Mouse (Mus musculus) heart, postnatal 0 days (tissue): ENCODE measurements around the gene Pigt. TPM values are rescaled to one million over a fixed set of nuclear protein-coding genes. Genes with fewer than 3 reads are reported as not detected.

Experiments used
- ATAC-seq: fragments of 200-750 bp; cut with Nextera tagmentation; 2 replicates; pipeline ENCODE4 v1.8.0; 2017; ENCODE audit warnings: low read depth, moderate number of reproducible peaks, moderate library complexity; ENCODE audit not compliant: insufficient read depth
- DNase-seq: peaks from one replicate; pipeline ENCODE4 v3.0.0-alpha.2; 2016; ENCODE audit warnings: low spot score
- H3K27ac ChIP-seq: fragments of 300-500 bp; sonication (generic); 2 replicates; pipeline ENCODE4 v1.5.1; 2014; ENCODE audit warnings: low read depth, mild to moderate bottlenecking
- H3K27me3 ChIP-seq: fragments of 300-500 bp; sonication (generic); 2 replicates; pipeline ENCODE4 v1.6.1; 2014; ENCODE audit warnings: low read length, mixed read lengths; ENCODE audit not compliant: control insufficient read depth, insufficient read depth
- H3K36me3 ChIP-seq: fragments of 300-500 bp; sonication (generic); replicated peaks from 2 replicates; pipeline ENCODE4 v1.6.1; 2014; ENCODE audit warnings: low read length, mixed read lengths; ENCODE audit not compliant: control insufficient read depth, insufficient read depth
- H3K4me1 ChIP-seq: fragments of 300-500 bp; sonication (generic); 2 replicates; pipeline ENCODE4 v1.6.1; 2014; ENCODE audit warnings: antibody characterized with exemption; ENCODE audit not compliant: control insufficient read depth, insufficient read depth
- H3K4me2 ChIP-seq: fragments of 300-500 bp; sonication (generic); 2 replicates; pipeline ENCODE4 v1.6.1; 2014; ENCODE audit warnings: low read depth, mild to moderate bottlenecking, low read length, moderate library complexity
- H3K4me3 ChIP-seq: fragments of 300-500 bp; sonication (generic); 2 replicates; pipeline ENCODE4 v1.5.1; 2014; ENCODE audit warnings: low read depth, low read length
- H3K9ac ChIP-seq: fragments of 300-500 bp; sonication (generic); replicated peaks from 2 replicates; pipeline ENCODE4 v1.6.1; 2014; ENCODE audit warnings: low read depth, low read length, mixed read lengths
- H3K9me3 ChIP-seq: fragments of 300-500 bp; sonication (generic); replicated peaks from 2 replicates; pipeline ENCODE4 v1.6.1; 2016; ENCODE audit warnings: low read length; ENCODE audit not compliant: control insufficient read depth
- CTCF ChIP-seq: IDR thresholded peaks from 2 replicates; pipeline ENCODE4 v1.5.1; 2016; ENCODE audit warnings: antibody characterized with exemption, control low read depth, low read depth
- EP300 ChIP-seq: IDR thresholded peaks from 2 replicates; pipeline ENCODE4 v1.6.1; 2016; ENCODE audit warnings: antibody characterized with exemption, low read depth
- WGBS: fragments of 180-500 bp; shearing (Covaris S2); extraction: QIAGEN DNeasy Blood & Tissue Kit; methylation state at CpG from one replicate; pipeline ENCODE4 v1.1.7; 2014; 5-methylcytosine and 5-hydroxymethylcytosine counted together
- polyA plus RNA-seq: library from polyadenylated mRNA; unstranded; fragments of >200 nt; fragmentation: Nextera tagmentation; extraction: Ambion mirVana; gene quantifications from 2 replicates; pipeline ENCODE4 v1.2.1, GENCODE M21; 2015
- total RNA-seq: library from RNA; depleted of rRNA; stranded (reverse); fragments of >200 nt; gene quantifications from 2 replicates; pipeline ENCODE4 v1.2.3, GENCODE M21; 2014; ENCODE audit warnings: low replicate concordance

The Pigt gene
- total and polyA plus RNA-seq, 2 experiments from 2014 or later = 30.9 to 45.0 TPM

DNA sequence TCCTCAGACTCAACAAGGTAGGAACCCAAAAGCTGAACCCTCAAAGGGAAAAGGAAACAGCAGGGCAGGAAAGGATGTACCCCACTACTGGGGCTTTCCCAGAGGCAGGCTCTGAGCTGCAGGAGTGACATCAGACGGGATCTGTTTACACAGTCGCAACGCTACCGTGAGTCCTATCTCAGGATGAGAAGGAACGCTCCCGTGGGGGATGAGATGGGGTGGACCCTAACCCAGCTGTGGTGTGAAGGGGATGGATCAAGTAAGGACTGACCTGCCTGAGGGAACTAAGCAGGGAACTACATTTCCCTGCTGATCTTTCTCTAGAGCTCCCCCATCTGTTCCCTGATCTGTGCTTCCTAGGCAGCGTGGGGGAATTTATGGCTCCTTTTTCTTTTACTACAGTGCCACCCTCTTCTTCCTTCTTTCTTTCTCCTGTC is 40.4 kb upstream of the Pigt start, which contains the start of gene Sys1:
TSS of gene Sys1 (plus strand) at position 101 of the 437 bp plus-strand sequence.
- TF ChIP-seq CTCF (peak; percentile 16), EP300 (no peak)
- H3K4me1 ChIP-seq = peaks cover 45% of the 10 kb centered on the region
- H3K36me3 ChIP-seq = no peaks in the 10 kb centered on the region
- peak within 1 kb of the TSS; percentile 34 for H3K27ac ChIP-seq
- H3K9me3 ChIP-seq = no peaks in the 10 kb centered on the region
- DNase-seq (no peak), ATAC-seq (no peak)
- no peak within 1 kb of the TSS for H3K9ac ChIP-seq
- H3K4me3 ChIP-seq = no peak within 1 kb of the TSS
- H3K27me3 ChIP-seq = no peaks in the 10 kb centered on the region
- 11% methylated on average over 7 of the region's 7 CpGs for WGBS
- peak within 1 kb of the TSS; percentile 28; the same call in 1 of the 2 replicates for H3K4me2 ChIP-seq

DNA sequence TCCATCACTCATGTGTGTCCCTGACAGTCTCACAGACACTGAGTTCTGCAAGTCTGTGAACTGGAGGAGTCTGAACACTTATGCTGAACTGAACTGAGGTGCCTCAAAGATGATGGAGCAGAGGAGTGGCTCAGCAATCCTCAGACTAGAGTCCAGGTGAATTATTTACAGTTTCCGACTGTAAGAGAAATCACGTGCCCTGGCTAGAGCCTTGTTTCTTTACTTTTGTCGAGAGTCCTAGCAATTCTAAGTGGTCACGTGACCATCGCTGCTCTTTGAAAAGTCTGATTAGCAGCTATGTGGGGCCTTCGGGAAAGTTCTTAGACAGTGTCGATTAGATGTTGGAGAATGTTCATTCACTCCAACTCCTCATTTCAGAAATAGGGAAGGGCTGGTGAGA is 39.4 kb upstream of the Pigt start:
- DNase-seq (no peak), ATAC-seq (no peak)
- no peak for TF ChIP-seq EP300
- no peak for TF ChIP-seq CTCF
- no peak overlapping the region for H3K4me2 ChIP-seq
- no peak overlapping the region for H3K4me3 ChIP-seq
- H3K9me3 ChIP-seq = no peaks in the 10 kb centered on the region
- H3K4me1 ChIP-seq = peaks cover 40% of the 10 kb centered on the region
- WGBS = 43% methylated on average over 7 of the region's 7 CpGs
- no peak overlapping the region for H3K27ac ChIP-seq
- 0 out of 2 replicates have a peak, but pooled peaks cover 5% of the 10 kb centered on the region for H3K36me3 ChIP-seq
- H3K27me3 ChIP-seq = no peaks in the 10 kb centered on the region
- no peak overlapping the region for H3K9ac ChIP-seq

DNA sequence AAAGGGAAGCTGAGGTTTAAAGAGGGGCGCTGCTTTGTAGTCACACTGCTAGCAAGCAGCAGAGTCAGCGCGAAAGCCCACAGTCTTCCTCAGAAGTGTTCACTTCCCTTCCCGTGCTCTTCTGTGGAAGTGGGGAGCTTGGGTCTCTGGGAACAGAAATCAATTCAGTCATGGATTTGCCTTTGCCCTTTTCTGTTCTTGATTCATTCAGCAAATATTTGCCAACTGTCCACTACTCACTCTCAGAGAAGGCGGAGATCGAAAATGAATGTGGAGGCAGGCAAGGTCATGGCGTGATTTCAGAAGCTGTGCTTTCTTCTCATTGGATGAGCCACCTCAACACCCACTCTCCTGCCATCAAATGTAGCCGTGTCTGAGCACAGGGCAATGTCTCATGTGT is 38.8 kb upstream of the Pigt start:
- H3K9me3 ChIP-seq = no peaks in the 10 kb centered on the region
- no peak for DNase-seq
- no peak overlapping the region for H3K4me2 ChIP-seq
- H3K27ac ChIP-seq = no peak overlapping the region
- H3K4me3 ChIP-seq = no peak overlapping the region
- TF ChIP-seq CTCF (no peak), EP300 (no peak)
- H3K9ac ChIP-seq = no peak overlapping the region
- peaks cover 7% of the 10 kb centered on the region; the same call in 1 of the 2 replicates for H3K36me3 ChIP-seq
- WGBS = 79% methylated on average over 8 of the region's 8 CpGs
- no peak for ATAC-seq
- H3K27me3 ChIP-seq = no peaks in the 10 kb centered on the region
- peaks cover 40% of the 10 kb centered on the region for H3K4me1 ChIP-seq

DNA sequence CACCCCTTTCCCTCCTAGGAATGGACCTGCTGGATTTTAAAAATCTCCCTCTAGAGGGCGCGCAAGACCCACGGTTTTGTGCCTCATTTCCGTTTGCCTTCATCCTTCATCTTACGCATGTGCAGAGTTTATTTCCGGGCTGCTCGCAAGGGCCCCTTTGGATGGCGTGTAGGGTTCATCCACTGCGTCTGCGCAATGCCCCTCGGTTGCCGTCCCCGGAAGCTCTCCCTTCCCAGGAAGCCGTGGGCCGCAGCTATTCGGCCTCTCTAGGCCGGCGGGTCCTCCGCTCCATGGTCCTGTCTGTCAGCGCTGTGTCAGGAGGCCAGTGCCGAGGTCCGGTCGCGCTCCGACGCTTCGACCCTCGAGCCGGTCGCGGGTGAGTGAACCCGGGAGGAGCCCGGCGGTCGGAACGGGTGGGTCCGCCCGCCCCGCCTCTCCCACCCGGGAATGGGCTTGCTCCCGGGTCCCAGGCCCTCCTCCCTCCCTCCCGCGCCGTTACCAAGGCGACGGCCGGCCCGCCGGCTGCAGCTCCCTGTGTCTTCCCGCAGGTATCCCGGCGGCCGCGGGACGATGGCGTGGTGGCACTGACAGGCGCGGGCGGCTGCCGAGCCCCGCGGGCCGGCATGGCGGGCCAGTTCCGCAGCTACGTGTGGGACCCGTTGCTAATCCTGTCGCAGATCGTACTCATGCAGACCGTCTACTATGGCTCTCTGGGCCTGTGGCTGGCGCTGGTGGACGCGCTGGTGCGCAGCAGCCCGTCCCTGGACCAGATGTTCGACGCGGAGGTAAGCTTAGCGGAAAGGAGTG is 36.4 kb upstream of the Pigt start, which contains the start of gene Gm20458:
TSS of gene Gm20458 (plus strand) at position 223 of the 807 bp plus-strand sequence.
- no peaks in the 10 kb centered on the region for H3K27me3 ChIP-seq
- no peaks in the 10 kb centered on the region for H3K9me3 ChIP-seq
- peak; percentile 72; the same call in 1 of the 2 replicates for TF ChIP-seq EP300
- peak; percentile 87 for TF ChIP-seq CTCF
- H3K4me2 ChIP-seq = peak within 1 kb of the TSS; percentile 82
- peak within 1 kb of the TSS; percentile 66 for H3K4me3 ChIP-seq
- peak within 1 kb of the TSS; percentile 80 for H3K9ac ChIP-seq
- WGBS = under 1% methylated on average over 68 of the region's 79 CpGs
- DNase-seq (peak; percentile 98), ATAC-seq (peak; percentile 99)
- peaks cover 26% of the 10 kb centered on the region for H3K36me3 ChIP-seq
- H3K4me1 ChIP-seq = peaks cover 20% of the 10 kb centered on the region
- peak within 1 kb of the TSS; percentile 51 for H3K27ac ChIP-seq

DNA sequence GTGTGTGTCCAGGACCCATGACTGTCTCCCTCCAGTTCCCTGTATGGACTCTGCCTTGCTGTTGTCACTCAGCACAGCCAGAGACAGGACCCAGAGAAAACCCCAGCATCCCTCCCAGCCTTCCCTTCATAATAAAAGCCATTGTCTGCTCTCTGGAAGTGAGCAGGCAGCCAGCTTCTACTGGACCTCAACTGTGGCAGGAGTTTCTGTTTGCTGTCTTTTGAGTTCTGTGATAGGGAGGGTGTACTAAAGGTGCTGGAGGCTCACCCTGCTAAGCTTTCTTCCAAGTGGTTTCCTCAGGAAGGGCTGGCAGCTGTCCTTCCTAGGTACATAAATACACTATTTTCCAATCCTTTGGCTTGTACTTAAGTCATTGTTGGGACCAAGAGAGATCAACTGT is 32.2 kb upstream of the Pigt start:
- Histone ChIP-seq H3K27ac (no peak overlapping the region), H3K9ac (no peak overlapping the region), H3K4me3 (no peak overlapping the region), H3K4me1 (peaks cover 9% of the 10 kb centered on the region; the same call in 1 of the 2 replicates), H3K9me3 (no peaks in the 10 kb centered on the region), H3K27me3 (no peaks in the 10 kb centered on the region), H3K36me3 (peaks cover 39% of the 10 kb centered on the region), H3K4me2 (no peak overlapping the region)
- ATAC-seq (no peak), DNase-seq (no peak)
- no peak for TF ChIP-seq CTCF
- no peak for TF ChIP-seq EP300
